Mouse (Mus musculus): ENCODE measurements around the gene Rnls.

DNA sequence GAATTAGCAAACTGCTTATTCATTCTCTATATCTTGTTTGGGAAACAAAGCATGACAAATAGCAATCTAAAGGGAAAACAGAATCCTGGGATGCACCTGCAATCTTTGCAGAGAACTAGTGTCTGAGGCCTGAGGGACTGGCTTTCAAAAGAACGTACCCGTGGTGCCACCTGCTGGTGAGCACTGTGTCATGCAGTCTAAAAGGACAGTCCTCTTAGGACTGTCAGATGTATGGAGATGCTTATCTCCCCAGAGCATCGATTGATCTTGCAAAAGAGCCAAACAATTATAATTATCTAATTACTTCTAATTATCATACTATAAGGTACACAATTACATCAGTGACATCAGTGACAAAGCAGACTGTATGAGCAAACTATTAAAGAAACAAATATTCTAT is 25.4 kb downstream of the Rnls start:
- TF ChIP-seq CTCF (conservative IDR thresholded peaks at IDR 0.05; ENCODE audit: insufficient read depth, insufficient read length, low read depth, low read length) = peak; percentile 93
- no peak for TF ChIP-seq POLR2A (IDR thresholded peaks at IDR 0.05; ENCODE audit: low read depth, low read length)

Measured in kidney, adult 2 months (tissue).